Mouse (Mus musculus) gastrocnemius, adult 2 months (tissue): ENCODE results near the gene Vsig8. TPM values are rescaled to one million over a fixed set of nuclear protein-coding genes. Genes with fewer than 3 reads are reported as not detected.

ENCODE experiments used
- DNase-seq: peaks from one replicate; pipeline ENCODE4 v3.0.0; 2022
- H3K27ac ChIP-seq: fragments of 200-600 bp; 2 replicates; pipeline ENCODE4 v1.8.1; 2022; ENCODE audit warnings: mild to moderate bottlenecking
- H3K4me3 ChIP-seq: fragments of 200-600 bp; 2 replicates; pipeline ENCODE4 v1.8.1; 2022; ENCODE audit warnings: mild to moderate bottlenecking, moderate library complexity
- CTCF ChIP-seq: fragments of 200-600 bp; IDR thresholded peaks from 2 replicates; pipeline ENCODE4 v1.8.1; 2022; ENCODE audit warnings: antibody characterized with exemption, mild to moderate bottlenecking, moderate library complexity
- intact Hi-C: fragments of 180-260 bp; cut with DNase I; formaldehyde crosslinking; loops from one replicate; pipeline ENCODE4 v1.15.1; 2025
- total RNA-seq, 2 experiments: library from RNA; stranded (reverse); gene quantifications; 2 replicates each; pipeline ENCODE4 v1.2.3; 2021

Vsig8 gene
- total RNA-seq, 2 experiments from 2014 or later = not detected

DNA sequence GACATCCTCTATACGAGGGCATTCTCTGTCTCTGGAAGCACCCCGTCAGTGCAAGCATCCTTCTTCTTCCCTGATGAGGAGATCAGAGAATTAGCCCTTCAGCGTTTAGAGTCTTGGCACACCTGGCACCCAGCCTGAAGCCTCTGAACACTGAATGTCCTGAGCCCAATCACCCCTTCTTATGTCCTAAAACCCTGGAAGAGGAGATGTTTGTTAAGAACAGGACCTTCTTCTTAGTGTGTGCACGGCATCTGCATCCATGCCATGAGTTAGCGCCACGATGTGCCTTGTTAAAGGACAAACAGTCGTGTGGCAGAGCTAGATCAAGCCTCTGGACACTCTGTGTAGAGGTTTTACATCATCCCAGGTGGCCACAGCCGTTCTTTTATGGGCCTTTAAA lies 26.7 kb downstream of the Vsig8 start:
- no peak for TF ChIP-seq CTCF

DNA sequence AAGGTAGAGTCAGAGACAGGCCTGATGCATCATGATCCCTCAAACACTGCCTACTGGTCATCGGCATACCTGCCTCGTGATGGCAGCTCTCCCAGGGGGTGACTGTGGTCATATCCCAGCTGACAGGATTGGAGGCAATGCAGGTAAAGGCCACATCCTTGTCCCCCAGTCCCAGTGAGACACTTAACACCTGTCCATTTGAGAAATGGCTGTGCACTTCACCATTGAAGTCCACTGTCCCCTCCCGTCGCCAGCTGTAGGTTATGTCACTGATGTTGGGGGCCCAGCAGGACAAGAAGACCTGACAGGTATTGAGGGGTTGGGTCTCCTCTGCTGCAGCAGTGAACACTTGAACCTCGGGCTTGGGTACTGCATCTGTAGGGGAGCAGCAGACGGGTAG lies 28.5 kb downstream of the Vsig8 start:
- no peak for TF ChIP-seq CTCF

More for the DNA sequence above, 26.7 kb downstream of the Vsig8 start:
- intact Hi-C loops = no loop called here
- Histone ChIP-seq H3K27ac (no peak overlapping the region), H3K4me3 (no peak overlapping the region)
- no peak for DNase-seq

DNA sequence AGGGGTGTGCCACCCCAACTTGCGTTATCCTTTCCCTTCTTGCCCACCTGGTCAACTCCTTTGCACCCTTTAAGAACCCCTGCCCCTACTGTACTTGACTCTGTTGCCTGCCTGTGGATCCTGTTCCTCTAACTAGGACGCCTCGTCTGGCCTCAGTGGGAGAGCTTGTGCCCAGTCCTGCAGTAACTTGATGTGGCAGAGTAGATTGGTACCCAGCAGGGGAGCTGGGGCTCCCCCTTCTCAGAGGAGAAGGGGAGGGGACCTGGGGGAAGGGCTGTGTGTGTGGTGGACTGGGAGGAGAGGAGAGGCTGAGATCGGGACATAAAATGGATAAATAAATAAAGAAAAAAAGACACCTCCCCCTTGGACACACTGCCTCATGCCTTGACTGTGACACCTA lies 29.3 kb downstream of the Vsig8 start:
- intact Hi-C loops = no loop called here
- TF ChIP-seq CTCF = no peak
- no peak overlapping the region for H3K27ac ChIP-seq

More for the DNA sequence above, 28.5 kb downstream of the Vsig8 start:
- intact Hi-C loops = no loop called here
- no peak overlapping the region for H3K4me3 ChIP-seq
- H3K27ac ChIP-seq = no peak overlapping the region
- no peak for DNase-seq

DNA sequence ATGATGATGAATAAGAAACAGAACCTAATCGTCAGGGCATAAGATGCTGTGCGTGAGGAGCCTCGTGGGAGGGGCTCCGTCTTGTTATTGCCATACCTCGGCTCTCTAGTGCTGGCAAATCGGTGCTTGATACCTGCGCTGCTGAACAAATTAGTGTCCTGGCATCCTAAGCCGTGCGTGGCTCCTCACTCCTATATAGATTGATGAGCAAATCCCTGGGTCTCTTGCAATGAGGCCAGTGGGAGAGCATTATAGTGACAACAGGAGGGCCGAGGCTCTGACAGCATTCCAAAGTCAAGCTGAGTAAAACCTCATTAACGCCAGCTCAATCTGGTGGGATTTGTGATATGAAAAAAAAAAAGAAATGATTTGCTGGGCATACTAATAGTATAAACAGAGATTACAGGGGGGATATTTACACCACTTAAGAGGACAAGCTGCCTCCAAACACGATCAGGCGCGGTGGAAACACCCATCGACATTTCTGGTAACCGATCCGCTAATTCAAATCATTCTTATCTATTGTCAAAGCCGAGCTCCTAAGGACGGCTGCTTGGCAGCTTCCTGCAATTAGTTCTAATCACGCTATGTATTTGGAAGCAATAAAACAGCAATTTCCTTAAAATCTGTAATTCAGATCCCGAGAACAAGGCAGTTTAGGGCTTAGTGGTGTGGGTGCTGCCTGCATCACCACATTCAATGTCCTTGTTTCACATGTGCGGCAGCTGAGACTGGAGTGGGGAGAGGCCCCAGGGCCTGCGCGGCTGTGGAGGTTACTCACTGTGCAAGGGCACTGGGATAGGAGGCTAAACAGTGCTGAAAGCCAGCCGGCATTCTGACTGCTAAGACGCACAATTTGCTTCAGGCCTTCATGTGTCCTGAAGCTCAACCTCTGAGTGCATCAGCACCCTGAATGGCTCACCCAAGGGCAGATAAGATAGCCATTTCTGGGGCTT lies 30.2 kb downstream of the Vsig8 start:
- DNase-seq = no peak
- Histone ChIP-seq H3K4me3 (no peak overlapping the region), H3K27ac (no peak overlapping the region)
- intact Hi-C loops = no loop called here
- no peak for TF ChIP-seq CTCF

More for the DNA sequence above, 29.3 kb downstream of the Vsig8 start:
- no peak overlapping the region for H3K4me3 ChIP-seq
- DNase-seq = no peak

DNA sequence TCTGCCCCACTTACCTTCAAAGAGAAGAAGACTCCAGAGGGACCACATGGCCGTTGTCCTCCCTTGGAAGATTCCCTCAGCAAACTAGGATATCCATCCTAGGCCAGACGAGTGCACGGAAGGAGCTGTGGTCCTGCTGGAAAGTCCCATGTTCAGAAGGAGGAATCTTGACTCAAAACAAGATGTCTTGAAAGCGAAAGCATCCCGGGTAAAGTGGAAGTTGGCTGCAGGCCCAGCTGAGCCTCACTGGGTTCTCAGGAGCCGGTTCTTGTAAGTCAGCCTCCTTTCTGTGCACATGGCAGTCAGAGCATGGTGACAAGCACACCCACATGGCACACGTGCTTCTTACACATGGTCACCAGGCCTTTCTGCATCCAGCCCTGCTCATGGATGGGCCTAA lies 34.6 kb downstream of the Vsig8 start, which contains the start of gene Slamf8:
Slamf8 (minus strand) TSS at position 184 of the 400 bp plus-strand sequence.
- intact Hi-C loops = no loop called here
- Histone ChIP-seq H3K27ac (no peak within 1 kb of the TSS), H3K4me3 (no peak within 1 kb of the TSS)
- DNase-seq = peak; percentile 54
- TF ChIP-seq CTCF = no peak

GRCm38 (mm10) chr1:172593321-172593720 lies 37.6 kb downstream of the Vsig8 start:
- intact Hi-C loops = no loop called here
- no peak overlapping the region for H3K27ac ChIP-seq
- no peak for TF ChIP-seq CTCF
- DNase-seq = no peak
- H3K4me3 ChIP-seq = no peak overlapping the region

DNA sequence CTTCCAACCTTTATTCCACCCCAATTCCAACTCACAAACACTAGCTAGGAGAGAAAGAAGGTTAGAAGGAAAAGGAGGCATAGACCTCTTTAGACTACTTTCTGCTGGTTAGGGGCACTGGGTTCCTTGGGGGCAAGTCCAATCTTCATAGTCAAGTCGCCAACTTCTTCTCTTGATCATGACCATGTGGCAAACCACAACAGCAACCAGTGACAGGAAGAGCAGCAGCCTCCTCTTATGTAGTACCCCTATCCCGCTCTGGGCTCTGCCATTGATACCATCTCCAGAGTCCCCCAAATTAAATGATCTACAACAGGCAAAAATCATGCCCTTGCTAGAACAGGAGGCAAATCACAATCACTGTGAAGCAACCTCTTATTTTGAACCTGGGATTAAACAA lies 38.2 kb downstream of the Vsig8 start:
- Histone ChIP-seq H3K27ac (no peak overlapping the region), H3K4me3 (no peak overlapping the region)
- no peak for TF ChIP-seq CTCF
- intact Hi-C loops = no loop called here
- DNase-seq = no peak

GRCm38 (mm10) chr1:172594495-172594894 lies 38.8 kb downstream of the Vsig8 start:
- DNase-seq = no peak
- no peak overlapping the region for H3K4me3 ChIP-seq
- intact Hi-C loops = no loop called here
- peak; percentile 64 for TF ChIP-seq CTCF
- H3K27ac ChIP-seq = no peak overlapping the region

- no peak for DNase-seq
- TF ChIP-seq CTCF = no peak
- intact Hi-C loops = no loop called here
- Histone ChIP-seq H3K4me3 (no peak within 1 kb of the TSS), H3K27ac (no peak within 1 kb of the TSS)
These were observed 46.6 kb downstream of the Vsig8 start, which contains the start of gene Fcrl6 for GRCm38 (mm10) chr1:172602326-172602725. TSS of gene Fcrl6 (minus strand) at chr1:172602551.

DNA sequence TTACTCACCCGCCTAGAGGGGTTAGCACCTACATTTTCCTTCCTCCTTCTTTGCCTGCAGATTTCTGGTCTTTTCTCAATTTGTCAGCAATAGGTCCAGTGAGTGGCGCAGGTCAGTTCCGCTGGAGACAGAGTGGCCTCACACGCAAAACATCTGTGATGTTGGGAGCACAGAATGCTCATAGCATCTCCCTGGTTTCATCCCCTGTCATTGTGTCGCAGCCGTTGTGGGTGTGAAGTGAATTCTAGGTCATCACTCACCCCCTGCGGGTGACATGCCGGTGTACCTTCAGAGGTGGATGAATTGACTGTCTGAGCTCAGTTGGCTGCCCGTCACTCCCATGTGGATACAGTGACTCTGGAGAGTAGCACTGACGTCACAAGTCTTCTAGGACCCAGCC lies 55.6 kb downstream of the Vsig8 start:
- Histone ChIP-seq H3K27ac (no peak overlapping the region), H3K4me3 (no peak overlapping the region)
- intact Hi-C loops = no loop called here
- no peak for DNase-seq
- TF ChIP-seq CTCF = no peak

GRCm38 (mm10) chr1:172612745-172613144 lies 57.0 kb downstream of the Vsig8 start:
- H3K4me3 ChIP-seq = no peak overlapping the region
- intact Hi-C loops = loop anchor here (1.0 kb wide), 1 partner anchor 83 kb away; no protein-coding TSS in a partner anchor
- TF ChIP-seq CTCF = peak; percentile 36

More at GRCm38 (mm10) chr1:172612745-172613144, 57.0 kb downstream of the Vsig8 start:
- DNase-seq = no peak
- no peak overlapping the region for H3K27ac ChIP-seq

Other genes starting within 250 kb of the Vsig8 start
- not detected for gene Kcnj9, start 226.6 kb upstream of the Vsig8 start, total RNA-seq
- gene Kcnj10, start 214.7 kb upstream of the Vsig8 start, total RNA-seq = under 1 TPM in 1 of 2 experiments, not detected in 1; 0.06 TPM
- gene Pigm, start 179.4 kb upstream of the Vsig8 start, total RNA-seq = 1 to 10 TPM; 3.8 to 3.9 TPM
- gene Slamf9, start 80.6 kb upstream of the Vsig8 start, total RNA-seq = under 1 TPM in 1 of 2 experiments, not detected in 1; 0.22 TPM
- under 1 TPM in 1 of 2 experiments, not detected in 1; 0.67 TPM for gene Igsf9, start 74.2 kb upstream of the Vsig8 start, total RNA-seq
- gene Tagln2, start 55.9 kb upstream of the Vsig8 start, total RNA-seq = 10 to 100 TPM; 16.4 to 23.4 TPM
- gene Cfap45, start 35.1 kb upstream of the Vsig8 start, total RNA-seq = not detected
- under 1 TPM in 1 of 2 experiments, not detected in 1; 0.14 TPM for gene Slamf8, start 34.6 kb downstream of the Vsig8 start, total RNA-seq
- gene Fcrl6, start 46.6 kb downstream of the Vsig8 start, total RNA-seq = not detected
- 10 to 100 TPM; 32.4 to 33.4 TPM for gene Dusp23, start 77.0 kb downstream of the Vsig8 start, total RNA-seq
- under 1 TPM in 1 of 2 experiments, not detected in 1; 0.14 TPM for gene Crp, start 142.1 kb downstream of the Vsig8 start, total RNA-seq